Mouse (Mus musculus): ENCODE results near the gene Glud1. TPM values are rescaled to one million over a fixed set of nuclear protein-coding genes. Genes with fewer than 3 reads are reported as not detected.
A peak's percentile ranks its signal among the peaks of the same experiment; 100 is the strongest.

The Glud1 gene
- polyA plus RNA-seq, 1 experiment from 2014 or later, result 84.0 TPM

DNA sequence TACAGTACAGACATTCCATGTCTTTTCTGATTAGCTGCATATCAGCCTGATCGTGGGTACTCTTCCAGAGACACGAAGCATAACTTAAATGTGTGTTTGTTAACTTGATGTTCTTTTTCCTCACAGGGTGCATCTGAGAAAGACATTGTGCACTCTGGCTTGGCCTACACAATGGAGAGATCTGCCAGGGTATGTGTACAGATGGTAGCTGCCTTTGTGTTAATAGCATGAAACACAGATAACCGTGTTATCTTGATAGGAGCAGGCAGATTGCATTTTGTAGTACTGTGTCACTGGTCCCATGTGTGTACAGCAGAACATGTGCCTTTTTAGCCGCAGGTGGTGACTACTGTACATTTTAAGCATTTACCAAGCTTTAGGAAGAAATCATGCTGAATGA is 31.5 kb downstream of the Glud1 start:
- Histone ChIP-seq H3K9me3 (replicated peaks; ENCODE audit: control insufficient read depth, low read length) (no peaks in the 10 kb centered on the region), H3K36me3 (ENCODE audit: control insufficient read depth, insufficient read depth, low read length) (peaks cover 68% of the 10 kb centered on the region), H3K4me2 (ENCODE audit: low read length) (no peak overlapping the region), H3K4me1 (ENCODE audit: control insufficient read depth, insufficient read depth, low read length) (no peaks in the 10 kb centered on the region), H3K4me3 (ENCODE audit: low read depth, low read length) (no peak overlapping the region), H3K27me3 (replicated peaks; ENCODE audit: control insufficient read depth, insufficient read depth, low read length) (no peaks in the 10 kb centered on the region), H3K27ac (ENCODE audit: low read depth, low read length) (no peak overlapping the region), H3K9ac (ENCODE audit: low read length) (no peak overlapping the region)
- 89% methylated on average over 4 of the region's 4 CpGs for WGBS
- DNase-seq (ENCODE audit: low spot score) (no peak), ATAC-seq (no peak)

DNA sequence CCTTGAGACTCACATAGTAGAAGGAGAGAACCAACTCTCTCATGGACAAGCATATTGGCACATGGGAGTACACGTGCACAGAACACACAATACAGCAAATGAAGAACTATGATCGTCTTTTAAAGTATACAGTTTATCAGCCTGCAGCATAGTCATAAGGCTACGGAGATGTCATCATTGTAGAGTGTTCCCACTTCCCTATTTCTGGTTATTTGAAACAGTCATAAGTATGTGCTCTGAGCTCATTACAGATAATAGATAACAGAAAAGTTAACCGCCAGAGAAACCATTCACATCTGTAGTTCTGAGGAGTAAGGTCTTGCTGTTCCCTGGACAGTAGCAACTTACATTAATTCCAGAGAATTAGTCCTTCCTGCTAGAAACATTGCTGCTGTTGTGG is 32.6 kb downstream of the Glud1 start:
- Histone ChIP-seq H3K9me3 (replicated peaks; ENCODE audit: control insufficient read depth, low read length) (no peaks in the 10 kb centered on the region), H3K9ac (ENCODE audit: low read length) (no peak overlapping the region), H3K27me3 (replicated peaks; ENCODE audit: control insufficient read depth, insufficient read depth, low read length) (no peaks in the 10 kb centered on the region), H3K4me1 (ENCODE audit: control insufficient read depth, insufficient read depth, low read length) (no peaks in the 10 kb centered on the region), H3K4me2 (ENCODE audit: low read length) (no peak overlapping the region), H3K4me3 (ENCODE audit: low read depth, low read length) (no peak overlapping the region), H3K27ac (ENCODE audit: low read depth, low read length) (no peak overlapping the region), H3K36me3 (ENCODE audit: control insufficient read depth, insufficient read depth, low read length) (peaks cover 58% of the 10 kb centered on the region)
- DNase-seq (ENCODE audit: low spot score), result no peak
- ATAC-seq, result no peak
- 92% methylated on average over 4 of the region's 4 CpGs for WGBS

DNA sequence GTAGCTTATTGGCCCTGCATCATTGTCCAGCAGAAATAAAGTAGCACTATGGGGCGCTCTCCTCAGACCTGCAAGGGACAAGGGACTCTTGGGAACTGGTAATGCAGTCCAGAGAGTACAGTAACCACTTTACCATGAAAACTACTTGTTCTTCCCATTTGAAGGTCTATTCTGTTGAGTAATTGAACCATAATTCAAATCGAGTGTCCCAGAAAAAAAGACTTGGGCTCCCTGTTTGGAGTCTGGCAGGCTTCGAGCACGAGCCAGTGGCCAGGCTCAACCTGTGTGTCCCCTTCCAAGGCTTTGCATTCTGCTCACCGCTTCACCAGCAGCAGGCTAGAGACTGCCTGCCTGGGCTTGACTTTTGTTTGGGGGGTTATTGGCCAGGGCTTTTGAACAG is 33.8 kb downstream of the Glud1 start:
- H3K4me1 ChIP-seq (ENCODE audit: control insufficient read depth, insufficient read depth, low read length), result no peaks in the 10 kb centered on the region
- no peaks in the 10 kb centered on the region for H3K9me3 ChIP-seq (replicated peaks; ENCODE audit: control insufficient read depth, low read length)
- H3K9ac ChIP-seq (ENCODE audit: low read length), result no peak overlapping the region
- H3K27me3 ChIP-seq (replicated peaks; ENCODE audit: control insufficient read depth, insufficient read depth, low read length), result no peaks in the 10 kb centered on the region
- H3K36me3 ChIP-seq (ENCODE audit: control insufficient read depth, insufficient read depth, low read length), result peaks cover 47% of the 10 kb centered on the region
- H3K4me3 ChIP-seq (ENCODE audit: low read depth, low read length), result no peak overlapping the region
- WGBS, result 76% methylated on average over 5 of the region's 5 CpGs
- ATAC-seq, result no peak
- H3K27ac ChIP-seq (ENCODE audit: low read depth, low read length), result no peak overlapping the region
- H3K4me2 ChIP-seq (ENCODE audit: low read length), result no peak overlapping the region
- no peak for DNase-seq (ENCODE audit: low spot score)

DNA sequence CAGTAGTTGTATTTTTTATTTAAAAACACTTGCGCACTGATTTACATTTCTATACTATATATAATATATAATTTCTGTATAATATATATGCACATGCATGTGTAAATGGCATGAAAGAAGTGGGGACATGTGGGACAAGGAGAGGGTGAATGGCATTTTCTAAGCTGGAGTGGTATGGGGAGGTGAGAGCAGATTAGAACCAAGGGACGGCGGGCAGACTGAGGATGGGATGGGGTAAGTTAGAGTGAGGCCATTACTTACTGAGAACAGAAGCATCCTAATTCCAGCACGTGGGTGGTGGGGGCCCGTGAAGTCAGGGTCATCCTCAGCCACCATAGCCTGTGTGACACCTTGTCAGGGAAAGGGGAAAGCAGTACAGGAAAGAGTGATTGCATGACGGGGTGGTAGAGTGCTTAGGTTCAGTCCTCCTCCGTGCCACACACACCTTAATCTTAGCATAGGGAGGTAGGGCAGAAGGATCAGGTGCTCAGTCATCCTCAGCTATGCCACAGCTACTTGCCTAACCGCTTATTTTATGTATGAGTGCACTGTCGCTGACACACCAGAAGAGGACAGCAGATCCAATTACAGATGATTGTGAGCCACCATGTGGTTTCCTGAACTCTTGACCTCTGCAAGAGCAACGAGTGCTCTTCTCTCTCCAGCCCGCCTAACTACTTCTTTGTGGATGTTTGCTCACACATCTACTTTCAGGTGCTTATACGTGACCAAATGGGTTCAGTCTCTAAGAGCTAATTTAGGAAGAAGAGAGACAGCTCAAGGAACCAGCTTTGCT is 35.4 kb downstream of the Glud1 start:
- Histone ChIP-seq H3K4me2 (ENCODE audit: low read length) (no peak overlapping the region), H3K27ac (ENCODE audit: low read depth, low read length) (no peak overlapping the region), H3K9me3 (replicated peaks; ENCODE audit: control insufficient read depth, low read length) (no peaks in the 10 kb centered on the region), H3K4me3 (ENCODE audit: low read depth, low read length) (no peak overlapping the region), H3K9ac (ENCODE audit: low read length) (no peak overlapping the region), H3K36me3 (ENCODE audit: control insufficient read depth, insufficient read depth, low read length) (peaks cover 35% of the 10 kb centered on the region), H3K4me1 (ENCODE audit: control insufficient read depth, insufficient read depth, low read length) (no peaks in the 10 kb centered on the region), H3K27me3 (replicated peaks; ENCODE audit: control insufficient read depth, insufficient read depth, low read length) (no peaks in the 10 kb centered on the region)
- 63% methylated on average over 12 of the region's 12 CpGs for WGBS
- peak; percentile 15; the same call in 1 of the 2 replicates for ATAC-seq
- peak; percentile 7 for DNase-seq (ENCODE audit: low spot score)

DNA sequence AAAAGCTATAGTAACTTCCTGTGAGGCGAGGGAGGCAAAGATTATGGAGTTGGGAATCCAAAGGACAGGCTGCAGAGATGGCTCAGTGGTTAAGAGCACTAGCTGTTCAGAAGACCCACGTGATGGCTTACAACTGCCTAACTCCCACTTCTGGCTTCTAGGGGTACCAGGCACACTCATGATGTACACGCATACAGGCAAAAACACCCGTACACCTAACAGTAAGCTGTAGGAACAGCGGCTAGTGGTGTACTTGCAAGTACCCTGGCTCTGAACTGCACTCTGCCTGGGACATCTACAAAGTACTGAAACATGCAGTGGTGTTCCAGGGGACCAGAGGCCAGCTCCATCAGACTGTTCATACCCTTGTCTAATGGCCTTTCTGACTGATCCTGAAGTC is 36.6 kb downstream of the Glud1 start:
- no peak overlapping the region for H3K9ac ChIP-seq (ENCODE audit: low read length)
- no peak overlapping the region for H3K4me3 ChIP-seq (ENCODE audit: low read depth, low read length)
- no peak overlapping the region for H3K27ac ChIP-seq (ENCODE audit: low read depth, low read length)
- H3K36me3 ChIP-seq (ENCODE audit: control insufficient read depth, insufficient read depth, low read length), result peaks cover 24% of the 10 kb centered on the region
- no peaks in the 10 kb centered on the region for H3K27me3 ChIP-seq (replicated peaks; ENCODE audit: control insufficient read depth, insufficient read depth, low read length)
- no peaks in the 10 kb centered on the region for H3K4me1 ChIP-seq (ENCODE audit: control insufficient read depth, insufficient read depth, low read length)
- ATAC-seq (no peak), DNase-seq (ENCODE audit: low spot score) (no peak)
- no peak overlapping the region for H3K4me2 ChIP-seq (ENCODE audit: low read length)
- WGBS, result 95% methylated on average over 5 of the region's 5 CpGs
- H3K9me3 ChIP-seq (replicated peaks; ENCODE audit: control insufficient read depth, low read length), result no peaks in the 10 kb centered on the region

DNA sequence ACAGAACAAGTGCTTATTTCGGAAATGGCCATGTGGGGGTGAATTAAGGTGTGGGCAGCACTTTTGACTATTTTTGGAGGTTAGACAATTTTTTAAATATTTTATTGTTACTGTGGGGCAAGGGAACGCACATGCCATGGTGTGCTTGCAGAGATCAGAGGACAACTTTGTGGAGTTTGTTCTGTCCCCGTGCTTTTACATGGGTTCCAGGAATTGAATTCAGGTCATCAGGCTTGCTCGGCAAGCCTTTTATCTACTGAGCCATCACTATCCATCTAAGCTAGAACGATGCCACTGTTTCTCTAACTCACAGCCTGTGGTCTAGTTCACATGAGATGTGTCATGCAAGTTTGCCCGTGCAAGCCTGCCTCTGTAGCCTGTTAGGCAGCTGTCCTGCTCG is 37.8 kb downstream of the Glud1 start:
- no peak overlapping the region for H3K27ac ChIP-seq (ENCODE audit: low read depth, low read length)
- no peaks in the 10 kb centered on the region for H3K4me1 ChIP-seq (ENCODE audit: control insufficient read depth, insufficient read depth, low read length)
- DNase-seq (ENCODE audit: low spot score) (no peak), ATAC-seq (no peak)
- H3K4me2 ChIP-seq (ENCODE audit: low read length), result no peak overlapping the region
- no peaks in the 10 kb centered on the region for H3K27me3 ChIP-seq (replicated peaks; ENCODE audit: control insufficient read depth, insufficient read depth, low read length)
- no peak overlapping the region for H3K9ac ChIP-seq (ENCODE audit: low read length)
- H3K4me3 ChIP-seq (ENCODE audit: low read depth, low read length), result no peak overlapping the region
- H3K9me3 ChIP-seq (replicated peaks; ENCODE audit: control insufficient read depth, low read length), result no peaks in the 10 kb centered on the region
- 85% methylated on average over 7 of the region's 7 CpGs for WGBS
- peaks cover 11% of the 10 kb centered on the region for H3K36me3 ChIP-seq (ENCODE audit: control insufficient read depth, insufficient read depth, low read length)

DNA sequence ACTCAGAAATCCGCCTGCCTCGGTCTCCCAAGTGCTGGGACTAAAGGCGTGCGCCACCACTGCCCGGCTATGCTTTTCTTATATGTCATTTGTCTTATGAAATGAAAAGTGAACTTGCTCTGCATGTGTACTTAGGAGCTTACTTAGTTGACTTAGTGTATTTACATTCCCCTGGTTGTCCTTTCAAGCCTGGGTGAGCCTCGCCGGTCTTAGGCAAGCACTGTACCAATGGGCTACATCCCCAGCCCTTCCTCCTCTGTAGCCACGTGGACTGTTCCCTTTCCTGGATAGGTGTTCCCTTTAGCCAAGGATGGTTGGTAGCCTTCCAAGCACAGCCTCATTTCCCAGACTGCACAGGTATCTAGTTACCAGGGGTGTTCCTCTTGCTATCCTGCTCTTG is 38.5 kb downstream of the Glud1 start:
- Histone ChIP-seq H3K4me3 (ENCODE audit: low read depth, low read length) (no peak overlapping the region), H3K36me3 (ENCODE audit: control insufficient read depth, insufficient read depth, low read length) (peaks cover 8% of the 10 kb centered on the region; the same call in 1 of the 2 replicates), H3K4me2 (ENCODE audit: low read length) (no peak overlapping the region), H3K9ac (ENCODE audit: low read length) (no peak overlapping the region), H3K4me1 (ENCODE audit: control insufficient read depth, insufficient read depth, low read length) (no peaks in the 10 kb centered on the region), H3K27ac (ENCODE audit: low read depth, low read length) (no peak overlapping the region), H3K27me3 (replicated peaks; ENCODE audit: control insufficient read depth, insufficient read depth, low read length) (no peaks in the 10 kb centered on the region), H3K9me3 (replicated peaks; ENCODE audit: control insufficient read depth, low read length) (no peaks in the 10 kb centered on the region)
- 88% methylated on average over 8 of the region's 8 CpGs for WGBS
- DNase-seq (ENCODE audit: low spot score) (no peak), ATAC-seq (no peak)

DNA sequence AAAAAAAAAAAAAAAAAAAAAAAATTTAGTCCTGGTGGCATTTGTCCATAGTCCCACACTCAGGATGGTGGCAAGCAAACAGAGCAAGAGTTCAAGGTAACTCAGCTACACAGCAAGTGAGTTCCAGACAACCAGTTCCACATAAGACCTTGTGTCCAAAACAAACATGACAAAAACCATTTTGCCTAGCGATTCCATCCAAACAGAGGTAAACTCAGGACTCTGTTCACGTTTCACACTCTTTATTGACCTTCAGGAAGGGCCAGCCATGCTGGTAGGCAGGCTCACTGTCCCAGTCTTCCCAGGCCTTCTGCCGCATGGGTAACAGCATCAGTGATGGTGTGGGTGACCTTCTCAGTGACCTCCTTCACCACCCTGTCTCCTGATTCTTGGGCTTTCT is 41.1 kb downstream of the Glud1 start:
- no peak for DNase-seq (ENCODE audit: low spot score)
- no peak overlapping the region for H3K4me3 ChIP-seq (ENCODE audit: low read depth, low read length)
- WGBS, result 75% methylated on average over 3 of the region's 3 CpGs
- H3K9ac ChIP-seq (ENCODE audit: low read length), result no peak overlapping the region
- no peaks in the 10 kb centered on the region for H3K27me3 ChIP-seq (replicated peaks; ENCODE audit: control insufficient read depth, insufficient read depth, low read length)
- no peak overlapping the region for H3K27ac ChIP-seq (ENCODE audit: low read depth, low read length)
- no peaks in the 10 kb centered on the region for H3K36me3 ChIP-seq (ENCODE audit: control insufficient read depth, insufficient read depth, low read length)
- H3K9me3 ChIP-seq (replicated peaks; ENCODE audit: control insufficient read depth, low read length), result no peaks in the 10 kb centered on the region
- no peak overlapping the region for H3K4me2 ChIP-seq (ENCODE audit: low read length)
- no peaks in the 10 kb centered on the region for H3K4me1 ChIP-seq (ENCODE audit: control insufficient read depth, insufficient read depth, low read length)
- no peak for ATAC-seq

DNA sequence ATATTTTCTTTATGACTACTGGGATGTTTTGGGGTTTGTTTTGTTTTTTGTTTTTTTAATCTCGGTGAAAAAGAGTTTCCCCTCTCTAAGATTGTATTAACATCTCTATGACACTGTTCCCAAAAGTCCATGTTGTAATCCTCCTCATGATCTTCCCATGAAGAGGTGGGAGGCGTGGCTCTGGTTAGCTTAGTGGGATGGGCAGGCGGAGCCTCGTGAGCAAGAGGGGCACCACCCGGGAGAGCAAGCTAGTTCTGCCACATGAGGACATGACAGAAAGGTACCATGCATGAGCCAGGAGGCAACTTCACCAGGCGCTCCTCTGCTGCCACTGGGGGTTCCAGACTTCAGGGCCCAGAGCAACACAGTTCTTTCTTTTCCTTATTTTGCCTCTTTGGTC is 42.0 kb downstream of the Glud1 start:
- no peaks in the 10 kb centered on the region for H3K4me1 ChIP-seq (ENCODE audit: control insufficient read depth, insufficient read depth, low read length)
- no peak for DNase-seq (ENCODE audit: low spot score)
- ATAC-seq, result no peak
- no peaks in the 10 kb centered on the region for H3K36me3 ChIP-seq (ENCODE audit: control insufficient read depth, insufficient read depth, low read length)
- 68% methylated on average over 6 of the region's 6 CpGs for WGBS
- H3K9me3 ChIP-seq (replicated peaks; ENCODE audit: control insufficient read depth, low read length), result no peaks in the 10 kb centered on the region
- H3K27me3 ChIP-seq (replicated peaks; ENCODE audit: control insufficient read depth, insufficient read depth, low read length), result no peaks in the 10 kb centered on the region
- H3K4me2 ChIP-seq (ENCODE audit: low read length), result no peak overlapping the region
- H3K27ac ChIP-seq (ENCODE audit: low read depth, low read length), result no peak overlapping the region
- no peak overlapping the region for H3K9ac ChIP-seq (ENCODE audit: low read length)
- H3K4me3 ChIP-seq (ENCODE audit: low read depth, low read length), result no peak overlapping the region
